Mouse (Mus musculus) olfactory bulb, adult 2 months (tissue): ENCODE results near the gene Zmym2.

Experiments used
- CTCF ChIP-seq: fragments of 200-500 bp; IDR thresholded peaks from 2 replicates; pipeline ENCODE4 v1.5.1; 2012; ENCODE audit warnings: low read depth, mild to moderate bottlenecking, low read length, moderate library complexity; ENCODE audit not compliant: insufficient read depth
- POLR2A ChIP-seq: fragments of 200-500 bp; IDR thresholded peaks from 2 replicates; pipeline ENCODE4 v1.6.1; 2012; ENCODE audit warnings: mild to moderate bottlenecking, low read depth, low read length, moderate library complexity; ENCODE audit not compliant: insufficient read depth

DNA sequence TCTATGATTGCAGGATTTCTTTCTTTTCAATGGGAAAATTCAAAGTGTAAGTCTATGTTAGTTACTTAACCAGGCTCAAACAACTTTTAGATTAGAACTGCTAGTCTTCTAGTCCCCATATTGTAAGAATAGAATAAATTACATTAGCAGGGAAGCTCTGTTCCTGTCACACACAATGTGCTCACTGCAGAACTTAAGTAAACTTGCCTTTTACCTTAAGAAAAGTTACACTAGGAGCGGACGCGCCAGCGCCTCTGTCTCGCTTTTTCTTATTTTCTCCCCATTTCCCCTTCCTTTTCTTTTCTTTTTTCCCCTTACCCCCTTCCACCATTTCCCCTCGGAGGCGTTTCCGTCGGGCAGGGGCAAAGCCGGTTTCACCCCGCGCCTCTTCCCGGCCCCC is 21.8 kb upstream of the Zmym2 start:
- no peak for TF ChIP-seq CTCF
- no peak for TF ChIP-seq POLR2A
